Mouse (Mus musculus) liver, embryonic 16.5 days (tissue): ENCODE results near the gene Ppt2. TPM values are rescaled to one million over a fixed set of nuclear protein-coding genes. Genes with fewer than 3 reads are reported as not detected.
A peak's percentile ranks its signal among the peaks of the same experiment; 100 is the strongest.

Experiments
- ATAC-seq: fragments of 200-750 bp; cut with Nextera tagmentation; 2 replicates; pipeline ENCODE4 v1.8.0; 2017; ENCODE audit warnings: low read depth, mild to moderate bottlenecking, moderate number of reproducible peaks, moderate library complexity
- H3K27ac ChIP-seq: fragments of 300-500 bp; sonication (generic); 2 replicates; pipeline ENCODE4 v1.5.1; 2014; ENCODE audit warnings: mild to moderate bottlenecking, low read length
- H3K27me3 ChIP-seq: fragments of 300-500 bp; sonication (generic); 2 replicates; pipeline ENCODE4 v1.6.1; 2014; ENCODE audit warnings: low read depth, low read length, mixed read lengths; ENCODE audit not compliant: control insufficient read depth, insufficient read depth
- H3K36me3 ChIP-seq: fragments of 300-500 bp; sonication (generic); 2 replicates; pipeline ENCODE4 v1.6.1; 2014; ENCODE audit warnings: mild to moderate bottlenecking; ENCODE audit not compliant: control insufficient read depth, insufficient read depth
- H3K4me1 ChIP-seq: fragments of 300-500 bp; sonication (generic); 2 replicates; pipeline ENCODE4 v1.6.1; 2014; ENCODE audit warnings: low read depth, low read length, mixed read lengths; ENCODE audit not compliant: control insufficient read depth
- H3K4me2 ChIP-seq: fragments of 300-500 bp; sonication (generic); 2 replicates; pipeline ENCODE4 v1.6.1; 2014; ENCODE audit warnings: low read depth, low read length, mixed read lengths
- H3K4me3 ChIP-seq: fragments of 300-500 bp; sonication (generic); 2 replicates; pipeline ENCODE4 v1.5.1; 2014; ENCODE audit warnings: low read depth, mild to moderate bottlenecking, low read length
- H3K9ac ChIP-seq: fragments of 300-500 bp; sonication (generic); 2 replicates; pipeline ENCODE4 v1.6.1; 2014; ENCODE audit warnings: low read depth, low read length
- H3K9me3 ChIP-seq: fragments of 300-500 bp; sonication (generic); replicated peaks from 2 replicates; pipeline ENCODE4 v1.6.1; 2016; ENCODE audit warnings: low read length; ENCODE audit not compliant: control insufficient read depth
- WGBS: fragments of 180-500 bp; shearing (Covaris S2); extraction: QIAGEN DNeasy Blood & Tissue Kit; methylation state at CpG from one replicate; pipeline ENCODE4 v1.1.7; 2014; ENCODE audit not compliant: insufficient replicate concordance; 5-methylcytosine and 5-hydroxymethylcytosine counted together
- polyA plus RNA-seq: library from polyadenylated mRNA; unstranded; fragments of >200 nt; fragmentation: Nextera tagmentation; extraction: Ambion mirVana; gene quantifications from 2 replicates; pipeline ENCODE4 v1.2.1, GENCODE M21; 2015

The Ppt2 gene
- polyA plus RNA-seq, 1 experiment from 2014 or later, result 13.8 TPM

- peak overlapping the region; percentile 72 for H3K4me3 ChIP-seq
- peaks cover 42% of the 10 kb centered on the region for H3K27me3 ChIP-seq
- ATAC-seq, result peak; percentile 46; the same call in 1 of the 2 replicates
- H3K36me3 ChIP-seq, result no peaks in the 10 kb centered on the region; the same call in 1 of the 2 replicates
- peak overlapping the region; percentile 74 for H3K4me2 ChIP-seq
- H3K9me3 ChIP-seq, result no peaks in the 10 kb centered on the region
- H3K9ac ChIP-seq, result peak overlapping the region; percentile 65
- peak overlapping the region; percentile 70 for H3K27ac ChIP-seq
- 2% methylated on average over 18 of the region's 18 CpGs for WGBS
- H3K4me1 ChIP-seq, result peaks cover 35% of the 10 kb centered on the region
Observed at GRCm38 (mm10) chr17:34626773-34627092, 1.6 kb downstream of the Ppt2 start.

GRCm38 (mm10) chr17:34626062-34626772 is 2.1 kb downstream of the Ppt2 start:
- H3K27ac ChIP-seq, result no peak overlapping the region
- ATAC-seq, result no peak
- H3K27me3 ChIP-seq, result peaks cover 36% of the 10 kb centered on the region
- peak overlapping the region; percentile 65 for H3K9ac ChIP-seq
- no peaks in the 10 kb centered on the region for H3K9me3 ChIP-seq
- peaks cover 33% of the 10 kb centered on the region for H3K4me1 ChIP-seq
- peak overlapping the region; percentile 72 for H3K4me3 ChIP-seq
- H3K4me2 ChIP-seq, result peak overlapping the region; percentile 74
- WGBS, result 45% methylated on average over 16 of the region's 16 CpGs
- H3K36me3 ChIP-seq, result no peaks in the 10 kb centered on the region; the same call in 1 of the 2 replicates

- no peak overlapping the region for H3K27ac ChIP-seq
- H3K36me3 ChIP-seq, result no peaks in the 10 kb centered on the region; the same call in 1 of the 2 replicates
- 82% methylated on average over 3 of the region's 3 CpGs for WGBS
- ATAC-seq, result no peak
- H3K4me1 ChIP-seq, result peaks cover 25% of the 10 kb centered on the region
- no peak overlapping the region for H3K4me3 ChIP-seq
- H3K9me3 ChIP-seq, result no peaks in the 10 kb centered on the region
- no peak overlapping the region for H3K9ac ChIP-seq
- no peak overlapping the region for H3K4me2 ChIP-seq
- H3K27me3 ChIP-seq, result peaks cover 24% of the 10 kb centered on the region
Observed at GRCm38 (mm10) chr17:34624981-34625380, 3.3 kb downstream of the Ppt2 start.

GRCm38 (mm10) chr17:34623161-34623560 is 5.1 kb downstream of the Ppt2 start:
- H3K4me2 ChIP-seq, result no peak overlapping the region
- no peak overlapping the region for H3K4me3 ChIP-seq
- no peaks in the 10 kb centered on the region; the same call in 1 of the 2 replicates for H3K36me3 ChIP-seq
- peaks cover 22% of the 10 kb centered on the region for H3K4me1 ChIP-seq
- WGBS, result 73% methylated on average over 9 of the region's 9 CpGs
- no peak overlapping the region for H3K9ac ChIP-seq
- ATAC-seq, result no peak
- no peak overlapping the region for H3K27ac ChIP-seq
- no peaks in the 10 kb centered on the region for H3K9me3 ChIP-seq
- H3K27me3 ChIP-seq, result peaks cover 6% of the 10 kb centered on the region

- H3K27ac ChIP-seq, result peak overlapping the region; percentile 40; the same call in 1 of the 2 replicates
- no peak for ATAC-seq
- H3K4me3 ChIP-seq, result no peak overlapping the region
- H3K27me3 ChIP-seq, result no peaks in the 10 kb centered on the region
- WGBS, result 80% methylated on average over 8 of the region's 8 CpGs
- H3K36me3 ChIP-seq, result peaks cover 2% of the 10 kb centered on the region; the same call in 1 of the 2 replicates
- H3K9me3 ChIP-seq, result no peaks in the 10 kb centered on the region
- peaks cover 9% of the 10 kb centered on the region; the same call in 1 of the 2 replicates for H3K4me1 ChIP-seq
- H3K9ac ChIP-seq, result no peak overlapping the region
- H3K4me2 ChIP-seq, result no peak overlapping the region
Observed at GRCm38 (mm10) chr17:34621006-34621405, 7.3 kb downstream of the Ppt2 start.

- H3K9ac ChIP-seq, result no peak overlapping the region
- peaks cover 9% of the 10 kb centered on the region; the same call in 1 of the 2 replicates for H3K4me1 ChIP-seq
- no peak overlapping the region for H3K4me2 ChIP-seq
- peaks cover 2% of the 10 kb centered on the region; the same call in 1 of the 2 replicates for H3K36me3 ChIP-seq
- H3K4me3 ChIP-seq, result no peak overlapping the region
- no peaks in the 10 kb centered on the region for H3K27me3 ChIP-seq
- 4% methylated on average over 6 of the region's 6 CpGs for WGBS
- no peaks in the 10 kb centered on the region for H3K9me3 ChIP-seq
- peak; percentile 49 for ATAC-seq
- H3K27ac ChIP-seq, result no peak overlapping the region
Observed at GRCm38 (mm10) chr17:34618999-34619398, 9.3 kb downstream of the Ppt2 start.

GRCm38 (mm10) chr17:34615871-34616270 is 12.4 kb downstream of the Ppt2 start, which contains the start of gene Egfl8:
TSS of gene Egfl8 (minus strand) at chr17:34615971.
- Histone ChIP-seq H3K4me1 (peaks cover 14% of the 10 kb centered on the region; the same call in 1 of the 2 replicates), H3K4me3 (no peak within 1 kb of the TSS), H3K27me3 (no peaks in the 10 kb centered on the region), H3K27ac (no peak within 1 kb of the TSS), H3K9me3 (no peaks in the 10 kb centered on the region), H3K36me3 (peaks cover 14% of the 10 kb centered on the region), H3K4me2 (no peak within 1 kb of the TSS), H3K9ac (no peak within 1 kb of the TSS)
- WGBS, result 68% methylated on average over 6 of the region's 6 CpGs
- no peak for ATAC-seq

GRCm38 (mm10) chr17:34613830-34614229 is 14.5 kb downstream of the Ppt2 start:
- no peaks in the 10 kb centered on the region for H3K27me3 ChIP-seq
- H3K9ac ChIP-seq, result no peak overlapping the region
- H3K4me1 ChIP-seq, result peaks cover 15% of the 10 kb centered on the region
- no peak overlapping the region for H3K4me2 ChIP-seq
- H3K4me3 ChIP-seq, result no peak overlapping the region
- H3K27ac ChIP-seq, result no peak overlapping the region; the same call in 1 of the 2 replicates
- ATAC-seq, result no peak
- no peaks in the 10 kb centered on the region for H3K9me3 ChIP-seq
- WGBS, result 77% methylated on average over 10 of the region's 10 CpGs
- peaks cover 15% of the 10 kb centered on the region for H3K36me3 ChIP-seq

GRCm38 (mm10) chr17:34613054-34613645 is 15.2 kb downstream of the Ppt2 start:
- ATAC-seq, result peak; percentile 65
- Histone ChIP-seq H3K36me3 (peaks cover 15% of the 10 kb centered on the region), H3K4me1 (peaks cover 21% of the 10 kb centered on the region), H3K27me3 (no peaks in the 10 kb centered on the region), H3K4me3 (no peak overlapping the region), H3K9ac (no peak overlapping the region), H3K9me3 (no peaks in the 10 kb centered on the region), H3K4me2 (no peak overlapping the region), H3K27ac (peak overlapping the region; percentile 29)
- WGBS, result 36% methylated on average over 11 of the region's 11 CpGs
